Mouse (Mus musculus) forebrain, embryonic 11.5 days (tissue): ENCODE data around the gene B3gnt2. TPM values are rescaled to one million over a fixed set of nuclear protein-coding genes. Genes with fewer than 3 reads are reported as not detected.

Experiments used
- ATAC-seq: fragments of 200-750 bp; cut with Nextera tagmentation; replicated peaks from 2 replicates; pipeline ENCODE4 v1.8.0; 2017; ENCODE audit warnings: moderate TSS enrichment; ENCODE audit not compliant: low FRiP score
- DNase-seq: peaks from one replicate; pipeline ENCODE4 v3.0.0-alpha.2; 2017; ENCODE audit warnings: low spot score
- H3K27ac ChIP-seq: fragments of 300-500 bp; sonication (generic); 2 replicates; pipeline ENCODE4 v1.5.1; 2014; ENCODE audit warnings: low read depth, low read length
- H3K27me3 ChIP-seq: fragments of 300-500 bp; sonication (generic); 2 replicates; pipeline ENCODE4 v1.6.1; 2014; ENCODE audit warnings: mild to moderate bottlenecking, low read length, mixed read lengths; ENCODE audit not compliant: control insufficient read depth, insufficient read depth
- H3K36me3 ChIP-seq: fragments of 300-500 bp; sonication (generic); 2 replicates; pipeline ENCODE4 v1.6.1; 2014; ENCODE audit warnings: mild to moderate bottlenecking, low read length, moderate library complexity, mixed read lengths; ENCODE audit not compliant: control insufficient read depth, insufficient read depth
- H3K4me1 ChIP-seq: fragments of 300-500 bp; sonication (generic); replicated peaks from 2 replicates; pipeline ENCODE4 v1.6.1; 2014; ENCODE audit warnings: low read length, mixed read lengths; ENCODE audit not compliant: control insufficient read depth, insufficient read depth
- H3K4me2 ChIP-seq: fragments of 300-500 bp; sonication (generic); 2 replicates; pipeline ENCODE4 v1.6.1; 2014; ENCODE audit warnings: low read depth, mild to moderate bottlenecking, low read length, moderate library complexity, mixed read lengths; ENCODE audit not compliant: severe bottlenecking
- H3K4me3 ChIP-seq: fragments of 300-500 bp; sonication (generic); 2 replicates; pipeline ENCODE4 v1.5.1; 2014; ENCODE audit warnings: low read depth, low read length
- H3K9ac ChIP-seq: fragments of 300-500 bp; sonication (generic); 2 replicates; pipeline ENCODE4 v1.6.1; 2014; ENCODE audit warnings: low read length
- H3K9me3 ChIP-seq: fragments of 300-500 bp; sonication (generic); 2 replicates; pipeline ENCODE4 v1.6.1; 2016; ENCODE audit warnings: low read length, mixed read lengths; ENCODE audit not compliant: control insufficient read depth
- WGBS: fragments of 180-500 bp; shearing (Covaris S2); extraction: QIAGEN DNeasy Blood & Tissue Kit; methylation state at CpG from one replicate; pipeline ENCODE4 v1.1.7; 2014; 5-methylcytosine and 5-hydroxymethylcytosine counted together
- polyA plus RNA-seq: library from polyadenylated mRNA; unstranded; fragments of >200 nt; fragmentation: Nextera tagmentation; extraction: Ambion mirVana; gene quantifications from 2 replicates; pipeline ENCODE4 v1.2.1, GENCODE M21; 2014

B3gnt2 gene
- polyA plus RNA-seq, 1 experiment from 2014 or later = 2.4 TPM

- Histone ChIP-seq H3K27me3 (no peaks in the 10 kb centered on the region), H3K36me3 (no peaks in the 10 kb centered on the region), H3K4me1 (no peaks in the 10 kb centered on the region), H3K4me2 (no peak overlapping the region), H3K9me3 (no peaks in the 10 kb centered on the region), H3K27ac (no peak overlapping the region), H3K4me3 (no peak overlapping the region), H3K9ac (no peak overlapping the region)
- WGBS = 88% methylated on average over 1 of the region's 1 CpGs
- ATAC-seq (no peak), DNase-seq (no peak)
Observed at GRCm38 (mm10) chr11:22805171-22805570, 55.6 kb downstream of the B3gnt2 start.

DNA sequence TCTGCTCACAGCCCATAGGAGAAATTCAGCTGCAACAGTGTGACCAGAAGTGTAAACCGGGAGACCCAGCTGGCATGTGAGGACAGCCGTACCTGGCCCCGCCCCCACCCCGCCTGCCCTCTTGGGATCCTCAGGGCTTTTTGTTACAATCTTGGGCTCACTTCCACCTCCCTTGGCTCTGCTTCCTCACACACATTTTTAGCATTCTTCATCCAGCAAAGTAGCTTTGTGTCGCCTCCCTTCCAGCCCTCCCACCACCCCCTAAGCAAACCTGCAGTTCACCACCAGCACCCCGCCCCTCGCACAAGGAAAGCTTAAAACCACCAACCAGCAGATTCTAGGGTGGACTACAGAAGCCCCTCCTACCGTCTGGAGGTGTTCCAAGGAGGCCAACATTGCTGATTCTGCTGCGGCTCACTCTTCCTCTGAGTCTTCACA is 60.8 kb downstream of the B3gnt2 start:
- H3K27ac ChIP-seq = no peak overlapping the region
- no peak overlapping the region for H3K4me3 ChIP-seq
- no peaks in the 10 kb centered on the region for H3K27me3 ChIP-seq
- no peaks in the 10 kb centered on the region for H3K36me3 ChIP-seq
- 34% methylated on average over 9 of the region's 9 CpGs for WGBS
- H3K9me3 ChIP-seq = no peaks in the 10 kb centered on the region
- no peak for DNase-seq
- no peak for ATAC-seq
- H3K4me2 ChIP-seq = no peak overlapping the region
- H3K9ac ChIP-seq = no peak overlapping the region
- H3K4me1 ChIP-seq = no peaks in the 10 kb centered on the region

DNA sequence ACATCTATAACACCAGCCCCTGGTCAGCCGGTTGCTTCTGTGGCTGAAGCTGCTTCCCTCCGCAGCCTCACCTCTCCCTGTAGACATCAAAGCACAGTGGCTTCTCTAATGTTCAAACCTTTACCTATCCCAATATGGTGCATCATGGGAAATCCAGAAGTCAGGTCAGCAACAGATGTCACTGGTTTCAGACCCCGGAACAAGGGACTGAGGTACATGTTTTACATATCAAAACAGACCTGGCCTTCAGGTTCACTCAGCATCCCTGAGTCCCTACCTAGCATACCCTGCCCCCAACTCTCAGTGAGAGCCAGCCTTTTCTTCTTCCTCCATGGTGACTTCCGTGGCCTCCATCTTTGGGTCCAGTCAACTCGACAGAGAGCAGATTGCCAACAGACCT is 61.8 kb downstream of the B3gnt2 start:
- no peak overlapping the region for H3K27ac ChIP-seq
- WGBS = 78% methylated on average over 5 of the region's 5 CpGs
- no peak overlapping the region for H3K4me3 ChIP-seq
- no peaks in the 10 kb centered on the region for H3K27me3 ChIP-seq
- DNase-seq (no peak), ATAC-seq (no peak)
- no peaks in the 10 kb centered on the region for H3K4me1 ChIP-seq
- H3K9me3 ChIP-seq = no peaks in the 10 kb centered on the region
- no peak overlapping the region for H3K4me2 ChIP-seq
- H3K36me3 ChIP-seq = no peaks in the 10 kb centered on the region
- H3K9ac ChIP-seq = no peak overlapping the region

- no peaks in the 10 kb centered on the region for H3K27me3 ChIP-seq
- no peak overlapping the region for H3K4me3 ChIP-seq
- 85% methylated on average over 1 of the region's 1 CpGs for WGBS
- no peaks in the 10 kb centered on the region for H3K4me1 ChIP-seq
- no peak overlapping the region for H3K27ac ChIP-seq
- H3K4me2 ChIP-seq = no peak overlapping the region
- H3K36me3 ChIP-seq = no peaks in the 10 kb centered on the region
- no peak for ATAC-seq
- no peaks in the 10 kb centered on the region for H3K9me3 ChIP-seq
- no peak overlapping the region for H3K9ac ChIP-seq
- no peak for DNase-seq
Observed at GRCm38 (mm10) chr11:22794734-22795133, 66.0 kb downstream of the B3gnt2 start.

- Histone ChIP-seq H3K27me3 (no peaks in the 10 kb centered on the region), H3K4me3 (no peak overlapping the region), H3K9ac (no peak overlapping the region), H3K36me3 (no peaks in the 10 kb centered on the region), H3K27ac (no peak overlapping the region), H3K9me3 (no peaks in the 10 kb centered on the region), H3K4me1 (no peaks in the 10 kb centered on the region), H3K4me2 (no peak overlapping the region)
- DNase-seq = no peak
- 89% methylated on average over 1 of the region's 1 CpGs for WGBS
- ATAC-seq = no peak
Observed at GRCm38 (mm10) chr11:22793881-22794203, 66.9 kb downstream of the B3gnt2 start.

DNA sequence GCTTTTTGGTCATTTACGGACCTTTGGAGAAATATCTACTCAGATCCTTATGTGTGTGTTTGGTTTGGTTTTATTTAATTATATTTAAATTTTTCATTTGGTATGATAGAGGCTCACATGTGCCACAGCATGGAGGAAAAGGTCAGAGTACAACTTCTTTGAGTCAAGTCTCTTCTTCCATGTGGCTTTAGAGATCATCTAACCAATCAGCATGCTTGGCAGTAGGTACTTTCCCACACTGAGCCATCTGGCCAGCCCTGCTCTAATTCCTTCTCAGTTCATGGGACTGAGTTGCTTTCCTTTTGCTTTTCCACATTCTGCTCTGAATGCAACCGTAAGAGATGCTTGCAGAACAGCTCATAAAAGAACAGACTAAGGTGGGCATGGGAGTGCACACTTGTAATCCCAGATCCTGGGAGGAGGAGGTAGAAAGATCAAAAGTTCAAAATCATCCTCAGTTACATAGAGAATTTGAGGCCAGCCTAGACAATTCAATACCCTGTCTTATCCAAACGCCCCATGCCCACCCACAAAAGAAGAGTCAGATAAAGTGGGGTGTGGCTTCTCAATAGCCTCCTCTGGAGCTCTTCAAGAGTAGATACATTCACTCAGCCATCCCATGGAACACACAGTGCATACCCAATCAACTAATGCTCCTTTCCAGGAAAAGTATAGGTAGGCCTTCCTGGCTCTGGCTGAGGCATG is 67.4 kb downstream of the B3gnt2 start:
- H3K4me1 ChIP-seq = no peaks in the 10 kb centered on the region

DNA sequence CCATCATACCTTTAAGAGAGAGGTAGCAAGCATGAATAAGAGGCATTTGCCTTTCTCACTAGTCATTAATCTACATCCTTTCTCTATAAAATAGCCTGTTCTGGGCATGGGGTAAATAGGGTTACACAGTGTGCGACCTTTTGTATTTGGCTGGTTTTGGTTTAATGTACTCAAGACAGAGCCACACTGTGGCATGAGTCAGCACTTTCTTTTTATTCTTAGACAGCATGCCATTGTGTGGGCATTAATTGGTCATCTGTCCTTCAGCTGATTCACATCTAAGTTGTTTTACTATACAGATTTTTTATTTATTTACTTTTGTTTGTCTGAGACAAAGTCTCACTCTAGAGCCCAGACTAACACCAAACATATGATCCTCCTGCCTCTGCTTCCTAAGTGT is 68.6 kb downstream of the B3gnt2 start:
- Histone ChIP-seq H3K9ac (no peak overlapping the region), H3K4me3 (no peak overlapping the region), H3K27me3 (no peaks in the 10 kb centered on the region), H3K9me3 (no peaks in the 10 kb centered on the region), H3K27ac (no peak overlapping the region), H3K4me2 (no peak overlapping the region), H3K4me1 (no peaks in the 10 kb centered on the region), H3K36me3 (no peaks in the 10 kb centered on the region)
- 95% methylated on average over 1 of the region's 1 CpGs for WGBS
- ATAC-seq = no peak
- no peak for DNase-seq

More for the DNA sequence above, 67.4 kb downstream of the B3gnt2 start:
- 86% methylated on average over 3 of the region's 3 CpGs for WGBS
- Histone ChIP-seq H3K9ac (no peak overlapping the region), H3K27me3 (no peaks in the 10 kb centered on the region), H3K9me3 (no peaks in the 10 kb centered on the region), H3K36me3 (no peaks in the 10 kb centered on the region), H3K4me2 (no peak overlapping the region), H3K27ac (no peak overlapping the region), H3K4me3 (no peak overlapping the region)
- DNase-seq (no peak), ATAC-seq (no peak)

DNA sequence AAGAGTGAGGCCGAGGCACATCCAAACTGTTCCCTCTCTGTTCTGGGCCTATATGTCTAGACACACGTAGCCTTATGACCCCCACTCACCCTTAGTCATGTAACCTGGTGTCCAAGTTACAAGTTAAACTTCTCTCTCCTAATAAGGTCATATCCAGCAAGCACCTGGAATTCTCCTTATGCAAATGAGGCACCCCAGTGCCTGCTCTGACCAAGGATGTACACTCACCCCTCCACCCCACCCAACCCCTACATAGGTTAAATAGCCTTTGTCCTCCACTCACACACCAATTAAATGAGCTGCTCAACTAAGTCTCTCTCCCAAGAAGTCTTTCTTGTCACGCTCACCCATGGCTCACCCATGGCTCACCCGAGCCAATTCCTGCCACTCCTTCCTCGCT is 69.0 kb downstream of the B3gnt2 start:
- 89% methylated on average over 5 of the region's 5 CpGs for WGBS
- DNase-seq = no peak
- Histone ChIP-seq H3K9me3 (no peaks in the 10 kb centered on the region), H3K4me3 (no peak overlapping the region), H3K27me3 (no peaks in the 10 kb centered on the region), H3K36me3 (no peaks in the 10 kb centered on the region), H3K27ac (no peak overlapping the region), H3K4me1 (no peaks in the 10 kb centered on the region), H3K4me2 (no peak overlapping the region), H3K9ac (no peak overlapping the region)
- no peak for ATAC-seq

GRCm38 (mm10) chr11:22787833-22788232 is 72.9 kb downstream of the B3gnt2 start:
- no peak overlapping the region for H3K4me3 ChIP-seq
- H3K4me2 ChIP-seq = no peak overlapping the region
- no peak overlapping the region for H3K27ac ChIP-seq
- H3K36me3 ChIP-seq = no peaks in the 10 kb centered on the region
- ATAC-seq = no peak
- H3K9me3 ChIP-seq = no peaks in the 10 kb centered on the region
- 81% methylated on average over 2 of the region's 2 CpGs for WGBS
- DNase-seq = no peak
- H3K9ac ChIP-seq = no peak overlapping the region
- no peaks in the 10 kb centered on the region for H3K4me1 ChIP-seq
- no peaks in the 10 kb centered on the region for H3K27me3 ChIP-seq
